Comparison of ENCODE assay signal across 7 mouse cellular contexts in the genomic region with DNA sequence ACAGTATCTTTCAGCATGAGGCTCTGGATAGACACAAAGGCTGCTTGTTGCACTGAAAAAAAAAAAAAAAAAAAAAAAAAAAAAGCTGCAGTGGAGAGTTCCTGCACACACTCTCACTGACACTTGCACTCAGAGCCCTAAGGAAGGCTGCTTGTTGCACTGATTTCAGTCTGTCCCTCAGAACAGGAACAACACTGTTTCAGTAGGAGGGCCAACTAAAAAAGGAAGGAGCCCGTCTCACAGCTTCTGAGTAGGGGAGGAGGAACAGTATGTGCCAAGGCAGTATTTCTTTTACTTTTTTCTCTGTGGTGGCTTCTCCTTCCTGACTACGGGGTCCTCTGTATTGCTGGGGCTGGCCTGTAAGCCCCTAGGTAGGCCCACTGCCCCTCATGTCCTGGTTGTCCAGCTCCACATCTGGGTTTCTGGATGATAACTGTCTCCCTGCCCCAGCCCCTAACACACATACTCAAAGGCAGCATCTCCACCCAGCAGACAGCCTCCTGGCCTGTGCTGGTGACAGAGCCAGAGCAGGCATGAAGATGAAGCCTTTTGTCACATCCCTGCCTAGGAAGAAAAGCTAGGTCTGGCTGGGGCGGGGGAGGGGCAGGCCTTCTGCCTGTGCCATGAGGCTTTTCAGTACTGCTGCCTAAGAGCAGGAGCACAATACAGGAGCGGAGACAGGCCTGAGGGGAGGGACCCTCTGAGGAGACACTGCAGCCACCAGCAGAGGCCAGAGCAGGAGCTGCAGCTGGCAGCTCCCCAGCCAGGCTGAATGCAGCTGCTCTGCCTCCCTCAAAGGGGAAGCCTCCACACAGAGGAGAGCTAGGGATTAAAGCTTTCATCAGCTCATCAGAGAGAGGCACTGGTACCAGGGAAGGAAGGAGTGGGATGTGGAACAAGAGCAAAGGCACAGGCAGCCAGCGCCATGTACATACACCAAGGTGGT.
DNase-seq lines count a peak whose midpoint lies in the region; ATAC-seq and TF ChIP-seq lines count a peak whose summit lies in the region.
"Not testable (repeated sequence)": the region's sequence is repeated elsewhere in the genome, so short reads cannot be mapped to it uniquely, and the experiment has no call there.

No protein-coding gene starts in this region.

- H3K4me1 ChIP-seq in hindbrain, embryonic 15.5 days (replicated peaks), result peaks cover 13% of the 10 kb centered on the region
- not testable (repeated sequence) for H3K4me1 ChIP-seq in liver, postnatal 0 days (ENCODE audit: insufficient read depth)
- peaks cover 22% of the 10 kb centered on the region for H3K4me1 ChIP-seq in midbrain, embryonic 13.5 days (replicated peaks)

- H3K4me2 ChIP-seq in hindbrain, embryonic 15.5 days; liver, postnatal 0 days (ENCODE audit: low read depth, low read length); midbrain, embryonic 13.5 days (replicated peaks): not testable (repeated sequence)

- not testable (repeated sequence) for TF ChIP-seq CTCF in gastrocnemius, adult 2 months (IDR thresholded peaks at IDR 0.05); left cerebral cortex, adult 2 months (IDR thresholded peaks at IDR 0.05); liver, postnatal 0 days (IDR thresholded peaks at IDR 0.05; ENCODE audit: low read depth)

- intact Hi-C loops in gastrocnemius, adult 2 months (cut with DNase I); left cerebral cortex, adult 2 months (cut with DNase I): not testable (repeated sequence)

- H3K4me3 ChIP-seq in gastrocnemius, adult 2 months; hindbrain, embryonic 15.5 days; left cerebral cortex, adult 2 months; liver, postnatal 0 days (ENCODE audit: low read depth, low read length); midbrain, embryonic 13.5 days (replicated peaks): not testable (repeated sequence)

- not testable (repeated sequence) for TF ChIP-seq EP300 in liver, postnatal 0 days (IDR thresholded peaks at IDR 0.05; ENCODE audit: low read depth)

- DNase-seq in embryo, embryonic 9.5 days (ENCODE audit: extremely low spot score), result peak; percentile 36
- not testable (repeated sequence) for DNase-seq in gastrocnemius, adult 2 months; liver, postnatal 0 days
- peak in 1 of 2 experiments; percentile 25 for DNase-seq in left cerebral cortex, adult 2 months (ENCODE audit: extremely low spot score in 1 of 2, low spot score in 2 of 2)
- peak; percentile 33 for DNase-seq in right cerebral cortex, adult 18-20 months

- H3K27me3 ChIP-seq in hindbrain, embryonic 15.5 days; liver, postnatal 0 days (ENCODE audit: insufficient read depth, low read length); midbrain, embryonic 13.5 days: not testable (repeated sequence)

- 23% methylated on average over 4 of the region's 5 CpGs for WGBS in hindbrain, embryonic 15.5 days
- 39% methylated on average over 4 of the region's 5 CpGs for WGBS in liver, postnatal 0 days (ENCODE audit: insufficient replicate concordance)
- WGBS in midbrain, embryonic 13.5 days, result 12% methylated on average over 4 of the region's 5 CpGs

- H3K9me3 ChIP-seq in hindbrain, embryonic 15.5 days; liver, postnatal 0 days (ENCODE audit: low read length); midbrain, embryonic 13.5 days: not testable (repeated sequence)

- not testable (repeated sequence) for H3K9ac ChIP-seq in hindbrain, embryonic 15.5 days; liver, postnatal 0 days (replicated peaks); midbrain, embryonic 13.5 days (replicated peaks)

- not testable (repeated sequence) for H3K36me3 ChIP-seq in hindbrain, embryonic 15.5 days; liver, postnatal 0 days (replicated peaks; ENCODE audit: insufficient read depth, low read length); midbrain, embryonic 13.5 days

- peak; percentile 93 for ATAC-seq in hindbrain, embryonic 15.5 days (ENCODE audit: low FRiP score, low read depth)
- 0 out of 2 replicates have a peak, but pooled peaks have one; percentile 22 for ATAC-seq in liver, postnatal 0 days
- peak; percentile 99 for ATAC-seq in midbrain, embryonic 13.5 days

- peak overlapping the region; percentile 51; the same call in 1 of the 2 replicates for H3K27ac ChIP-seq in gastrocnemius, adult 2 months
- H3K27ac ChIP-seq in hindbrain, embryonic 15.5 days (replicated peaks), result peak overlapping the region; percentile 73
- H3K27ac ChIP-seq in left cerebral cortex, adult 2 months, result peak overlapping the region; percentile 61; the same call in 1 of the 2 replicates
- H3K27ac ChIP-seq in liver, postnatal 0 days (ENCODE audit: low read depth), result peak overlapping the region; percentile 74
- peak overlapping the region; percentile 89 for H3K27ac ChIP-seq in midbrain, embryonic 13.5 days

Comparison
In these comparisons a context has a peak if more than half of its experiments do, and no peak if none do; other contexts are left out.
1. ATAC-seq: peak in every context shown above with its lines; median percentile 99 in midbrain, embryonic 13.5 days; 93 in hindbrain, embryonic 15.5 days; 22 in liver, postnatal 0 days.